Mouse (Mus musculus) stomach, postnatal 0 days (tissue): ENCODE results near the gene Catsper1.
A peak's percentile ranks its signal among the peaks of the same experiment; 100 is the strongest.

Source experiments
- CTCF ChIP-seq: IDR thresholded peaks from 2 replicates; pipeline ENCODE4 v1.5.1; 2016; ENCODE audit warnings: antibody characterized with exemption, low read depth, mild to moderate bottlenecking, moderate library complexity
- EP300 ChIP-seq: optimal IDR thresholded peaks from 2 replicates; pipeline ENCODE3; 2016; ENCODE audit warnings: antibody characterized with exemption

GRCm38 (mm10) chr19:5294972-5295735, 40.4 kb upstream of the Catsper1 start, which contains the start of gene Sf3b2:
- TF ChIP-seq CTCF (peak; percentile 88), EP300 (no peak)
